Mouse (Mus musculus) heart, postnatal 25 days (tissue): Measurements from ENCODE around the gene Mpeg1. TPM values are rescaled to one million over a fixed set of nuclear protein-coding genes. Genes with fewer than 3 reads are reported as not detected.

Source experiments
- total RNA-seq, 2 experiments: library from RNA; stranded (reverse); gene quantifications; 2 replicates each; pipeline ENCODE4 v1.2.3; 2021

Mpeg1 gene
- total RNA-seq, 2 experiments from 2014 or later, result 7.4 to 8.3 TPM

Other genes with a start within 250 kb of the Mpeg1 start
- not detected for gene Olfr1432, start 228.2 kb upstream of the Mpeg1 start, total RNA-seq
- not detected for gene Olfr262, start 219.1 kb upstream of the Mpeg1 start, total RNA-seq
- not detected for gene Olfr235, start 199.7 kb upstream of the Mpeg1 start, total RNA-seq
- not detected for gene Olfr1434, start 180.9 kb upstream of the Mpeg1 start, total RNA-seq
- gene Olfr1436, start 161.6 kb upstream of the Mpeg1 start, total RNA-seq, result not detected
- not detected for gene Olfr1437, start 135.7 kb upstream of the Mpeg1 start, total RNA-seq
- gene Olfr1438-ps1, start 124.9 kb upstream of the Mpeg1 start, total RNA-seq, result not detected
- not detected for gene Olfr1440, start 73.5 kb upstream of the Mpeg1 start, total RNA-seq
- gene Olfr1441, start 43.3 kb upstream of the Mpeg1 start, total RNA-seq, result not detected
- not detected for gene Pfpl, start 32.9 kb upstream of the Mpeg1 start, total RNA-seq
- gene Dtx4, start 40.7 kb downstream of the Mpeg1 start, total RNA-seq, result 1 to 10 TPM; 6.8 to 8.1 TPM
- 1 to 10 TPM; 5.6 to 6.1 TPM for gene Fam111a, start 85.0 kb downstream of the Mpeg1 start, total RNA-seq
- gene Gm4952, start 139.2 kb downstream of the Mpeg1 start, total RNA-seq, result not detected
- not detected for gene Glyat, start 172.5 kb downstream of the Mpeg1 start, total RNA-seq
- not detected for gene Olfr1442, start 209.7 kb downstream of the Mpeg1 start, total RNA-seq
- gene Olfr1443, start 217.3 kb downstream of the Mpeg1 start, total RNA-seq, result not detected
- gene Keg1, start 235.0 kb downstream of the Mpeg1 start, total RNA-seq, result not detected